Mouse (Mus musculus): ENCODE measurements around the gene Olfr788.

Olfr788 gene

DNA sequence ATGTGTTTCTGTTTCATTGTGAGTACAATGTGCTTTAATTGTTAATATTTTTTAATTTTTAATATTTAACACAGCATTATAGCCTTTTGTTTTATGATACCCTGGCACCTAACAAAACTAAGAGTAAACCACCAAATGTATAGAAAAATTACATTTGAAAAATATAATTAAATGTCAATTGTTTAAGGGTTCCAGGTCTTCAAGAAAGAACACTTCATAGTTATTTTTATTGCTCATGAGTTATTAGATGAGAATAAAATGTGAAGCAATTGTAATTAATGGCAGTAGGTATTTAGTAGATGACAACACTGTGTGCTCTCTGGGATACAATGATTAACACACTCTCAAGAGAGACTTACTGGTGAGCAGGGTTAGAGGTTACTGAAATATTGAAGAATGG is at the start of gene Olfr788:
Gene Olfr788, plus strand, starts transcription at position 301 of the 400 bp plus-strand sequence.
- no peak for DNase-seq (ENCODE audit: low read depth)

DNA sequence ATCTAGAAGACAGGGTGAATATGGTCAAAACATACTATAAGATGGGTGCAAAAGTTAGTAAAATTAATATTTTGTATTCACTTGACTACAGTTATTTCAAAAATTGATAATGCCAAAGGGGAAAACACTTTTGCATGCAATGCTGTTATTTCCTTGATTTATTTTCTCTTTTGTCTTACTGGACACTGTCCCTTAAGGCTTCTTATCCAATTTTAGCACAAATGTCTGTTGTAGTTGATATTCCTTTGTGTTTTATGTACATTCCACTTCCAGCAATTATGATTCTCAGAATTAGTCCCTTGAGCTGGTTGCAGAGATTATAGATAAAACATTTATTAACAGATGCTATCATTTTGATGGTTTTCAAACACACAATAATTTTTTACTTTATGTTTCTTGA is 43.8 kb upstream of the Olfr788 start, which contains the start of gene Olfr786:
Gene Olfr786, plus strand, starts transcription at position 301 of the 400 bp plus-strand sequence.
- no peak for DNase-seq (ENCODE audit: low read depth)

DNA sequence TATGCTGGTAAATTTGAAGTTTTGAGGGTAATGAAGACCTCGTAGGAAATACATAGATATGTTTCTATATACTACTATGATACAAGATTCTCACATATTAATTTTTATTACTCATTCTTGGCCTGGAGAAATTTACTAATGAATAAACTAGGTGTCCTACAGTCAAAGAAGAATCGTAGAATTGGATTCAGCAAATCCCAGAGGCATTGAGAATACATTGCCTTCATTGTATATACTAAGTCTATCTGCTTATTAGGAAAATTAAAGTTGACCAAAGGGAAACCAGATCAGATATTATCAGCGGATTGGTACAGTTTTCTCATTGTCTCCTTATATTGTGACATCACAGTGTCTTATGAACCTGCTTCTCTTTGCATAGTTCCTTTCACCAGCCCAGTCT is 9.2 kb upstream of the Olfr788 start, which contains the start of gene Olfr787:
Gene Olfr787, plus strand, starts transcription at position 301 of the 400 bp plus-strand sequence.
- no peak for DNase-seq (ENCODE audit: low read depth)

DNA sequence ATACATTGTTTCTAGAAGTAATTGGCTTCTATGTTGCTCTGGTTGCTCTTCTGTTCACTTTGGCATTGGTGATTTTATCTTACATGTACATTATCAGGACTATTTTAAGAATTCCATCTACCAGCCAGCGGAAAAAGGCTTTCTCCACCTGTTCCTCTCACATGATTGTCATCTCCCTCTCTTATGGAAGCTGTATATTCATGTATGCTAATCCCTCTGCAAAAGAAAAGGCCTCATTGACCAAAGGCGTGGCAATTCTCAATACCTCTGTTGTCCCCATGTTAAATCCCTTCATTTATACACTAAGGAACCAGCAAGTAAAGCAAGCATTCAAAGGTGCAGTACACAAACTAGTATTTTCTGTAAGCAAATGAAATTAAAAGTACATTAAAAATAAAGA is 2.5 kb downstream of the Olfr788 start:
- DNase-seq (ENCODE audit: low read depth) = no peak

DNA sequence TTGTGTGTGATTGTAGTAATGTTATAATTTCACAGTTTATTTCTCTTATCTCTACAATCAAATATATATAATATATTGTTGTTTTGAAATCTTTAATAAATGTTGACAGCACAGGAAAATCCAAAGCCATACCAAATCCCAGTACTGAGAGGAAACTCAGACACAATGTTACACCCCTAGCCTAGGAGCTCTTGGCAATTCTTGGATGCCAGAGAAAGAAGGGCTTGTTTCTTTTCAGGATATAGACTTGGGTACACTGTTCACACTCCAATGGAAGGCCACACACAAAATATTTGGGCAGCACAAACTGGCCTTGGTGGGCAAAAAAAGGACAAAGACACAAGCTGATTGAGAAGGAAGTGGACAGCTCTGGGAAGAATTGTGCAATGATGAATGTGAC is 2.9 kb downstream of the Olfr788 start:
- no peak for DNase-seq (ENCODE audit: low read depth)

DNA sequence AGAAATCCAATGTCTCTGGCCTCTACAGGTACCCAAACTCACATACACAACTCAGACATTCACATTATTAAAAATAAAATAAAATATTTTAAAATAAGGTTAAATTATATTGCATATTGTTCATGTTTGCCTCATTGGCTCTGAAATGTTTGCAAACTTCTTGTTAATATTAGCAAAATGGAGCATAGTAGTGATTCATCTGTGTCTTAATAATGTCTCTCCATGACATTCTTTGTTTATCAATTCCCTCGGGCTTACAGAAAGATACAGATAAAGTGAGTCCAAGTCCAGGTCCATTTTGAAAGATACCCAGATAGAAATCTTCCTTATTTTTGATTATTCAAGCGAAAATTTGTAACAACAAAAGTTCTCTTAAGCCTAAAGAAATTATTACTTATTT is 13.7 kb downstream of the Olfr788 start, which contains the start of gene Olfr789:
Gene Olfr789, plus strand, starts transcription at position 301 of the 400 bp plus-strand sequence.
- DNase-seq (ENCODE audit: low read depth) = no peak

DNA sequence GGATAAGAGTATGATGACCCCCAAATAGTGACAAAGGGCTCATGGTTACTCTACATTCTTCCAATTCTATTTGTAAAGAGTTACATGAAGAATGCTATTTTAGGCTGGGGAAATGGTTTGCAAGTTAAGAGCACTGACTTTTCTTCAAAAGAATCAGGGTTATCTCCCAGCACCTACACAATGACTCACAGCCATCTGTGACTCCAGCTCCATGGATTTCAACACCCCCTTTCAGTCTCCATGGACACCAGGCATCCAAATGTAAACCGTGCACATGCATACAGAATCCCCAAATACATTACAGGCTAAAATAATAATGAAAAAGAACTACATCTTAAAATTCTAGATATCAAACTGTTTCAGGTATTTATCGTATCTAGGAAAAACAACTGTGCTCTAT is 19.3 kb downstream of the Olfr788 start:
- no peak for DNase-seq (ENCODE audit: low read depth)

DNA sequence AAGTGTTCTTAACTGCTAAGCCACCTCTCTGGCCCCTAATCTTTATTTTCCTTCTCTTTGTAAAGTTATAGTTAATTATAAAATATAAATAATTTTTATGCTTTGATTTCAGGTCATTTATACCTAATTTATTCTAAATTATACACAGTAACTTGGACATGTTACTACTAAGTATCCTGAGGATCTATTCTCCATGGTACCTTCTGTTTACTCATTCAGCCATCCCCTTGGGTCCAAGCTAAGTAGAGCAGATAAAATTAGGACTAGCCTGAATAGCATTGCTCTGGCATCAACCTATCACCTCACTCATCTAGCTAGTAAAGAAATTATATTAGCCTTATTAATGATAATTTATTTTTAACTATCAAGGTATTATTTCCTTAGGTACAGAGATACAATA is 27.4 kb downstream of the Olfr788 start, which contains the start of gene Olfr790:
Gene Olfr790, plus strand, starts transcription at position 301 of the 400 bp plus-strand sequence.
- no peak for DNase-seq (ENCODE audit: low read depth)

DNA sequence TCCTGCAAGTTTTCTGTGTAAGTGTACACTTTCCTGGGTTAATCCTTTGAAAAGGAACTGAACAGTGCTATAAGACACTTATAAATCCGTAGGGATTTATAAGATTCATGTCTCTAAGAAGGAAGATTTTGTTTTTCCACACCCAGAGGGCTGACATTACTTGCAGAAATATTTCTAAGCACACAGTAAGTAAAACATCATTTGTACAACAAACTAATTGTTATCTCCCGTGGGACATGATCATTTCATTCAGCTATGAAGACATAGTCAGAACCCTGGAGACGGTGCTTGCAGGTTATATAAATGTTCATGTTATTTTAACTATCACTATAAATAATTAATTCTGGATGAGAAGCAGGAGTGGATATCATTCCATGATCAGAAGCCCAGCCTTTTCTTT is 50.7 kb downstream of the Olfr788 start, which contains the start of gene Olfr791:
Gene Olfr791, plus strand, starts transcription at position 301 of the 400 bp plus-strand sequence.
- no peak for DNase-seq (ENCODE audit: low read depth)
